Mouse (Mus musculus): ENCODE results near the gene Bcan. TPM values are rescaled to one million over a fixed set of nuclear protein-coding genes. Genes with fewer than 3 reads are reported as not detected.

Gene Bcan
- total RNA-seq, 1 experiment, result 1.4 TPM

GRCm38 (mm10) chr3:88033506-88033905 lies 33.5 kb upstream of the Bcan start:
- Histone ChIP-seq H3K9me3 (ENCODE audit: control insufficient read depth, insufficient read depth, low read depth, low read length) (no peaks in the 10 kb centered on the region), H3K4me1 (ENCODE audit: control insufficient read depth in 2 of 2, insufficient read depth in 2 of 2, low read length in 2 of 2, poor library complexity in 1 of 2) (peaks cover 0 to 6% of the 10 kb centered on the region in 2 experiments; a peak in 1 of 4 replicates), H3K36me3 (ENCODE audit: control insufficient read depth, insufficient read depth, low read length, poor library complexity, severe bottlenecking) (no peaks in the 10 kb centered on the region), H3K27ac (ENCODE audit: insufficient read depth, low read depth, low read length, poor library complexity, severe bottlenecking) (no peak overlapping the region), H3K9ac (ENCODE audit: insufficient read depth, low read depth, low read length, poor library complexity, severe bottlenecking) (no peak overlapping the region), H3K4me3 (ENCODE audit: insufficient read depth in 1 of 2, low read depth in 1 of 2, low read length in 2 of 2, poor library complexity in 1 of 2, severe bottlenecking in 1 of 2) (no peak overlapping the region)
- in situ Hi-C loops (cut with MboI; ENCODE audit: low sequenced_read_pairs in 2 of 2, unreplicated experiment in 2 of 2), result no loop called here
- TF ChIP-seq ZC3H11A (IDR thresholded peaks at IDR 0.05; ENCODE audit: borderline replicate concordance, low read depth, low read length), result no peak
- no peak for TF ChIP-seq HCFC1 (IDR thresholded peaks at IDR 0.05; ENCODE audit: borderline replicate concordance, insufficient read depth, low read length)
- TF ChIP-seq CHD2 (IDR thresholded peaks at IDR 0.05; ENCODE audit: low read depth, low read length), result no peak
- no peak for TF ChIP-seq ZNF384 (IDR thresholded peaks at IDR 0.05; ENCODE audit: low read depth, low read length)
- 0 out of 2 replicates have a peak, but pooled peaks have one; percentile 10 for TF ChIP-seq MAFK (IDR thresholded peaks at IDR 0.05; ENCODE audit: insufficient read depth, low read depth, low read length)
- DNase-seq (ENCODE audit: low read depth, low spot score), result no peak

GRCm38 (mm10) chr3:88030608-88031395 lies 30.8 kb upstream of the Bcan start:
- peaks cover 0 to 6% of the 10 kb centered on the region in 2 experiments; a peak in 1 of 4 replicates for H3K4me1 ChIP-seq (ENCODE audit: control insufficient read depth in 2 of 2, insufficient read depth in 2 of 2, low read length in 2 of 2, poor library complexity in 1 of 2)
- in situ Hi-C loops (cut with MboI; ENCODE audit: low sequenced_read_pairs in 2 of 2, unreplicated experiment in 2 of 2), result no loop called here
- no peaks in the 10 kb centered on the region for H3K36me3 ChIP-seq (ENCODE audit: control insufficient read depth, insufficient read depth, low read length, poor library complexity, severe bottlenecking)
- no peaks in the 10 kb centered on the region for H3K9me3 ChIP-seq (ENCODE audit: control insufficient read depth, insufficient read depth, low read depth, low read length)
- no peak for TF ChIP-seq CHD2 (IDR thresholded peaks at IDR 0.05; ENCODE audit: low read depth, low read length)
- no peak for TF ChIP-seq ZNF384 (IDR thresholded peaks at IDR 0.05; ENCODE audit: low read depth, low read length)
- TF ChIP-seq MAFK (IDR thresholded peaks at IDR 0.05; ENCODE audit: insufficient read depth, low read depth, low read length), result no peak
- no peak for TF ChIP-seq ZC3H11A (IDR thresholded peaks at IDR 0.05; ENCODE audit: borderline replicate concordance, low read depth, low read length)
- no peak for TF ChIP-seq HCFC1 (IDR thresholded peaks at IDR 0.05; ENCODE audit: borderline replicate concordance, insufficient read depth, low read length)
- no peak overlapping the region for H3K4me3 ChIP-seq (ENCODE audit: insufficient read depth in 1 of 2, low read depth in 1 of 2, low read length in 2 of 2, poor library complexity in 1 of 2, severe bottlenecking in 1 of 2)
- no peak overlapping the region; the same call in 1 of the 2 replicates for H3K9ac ChIP-seq (ENCODE audit: insufficient read depth, low read depth, low read length, poor library complexity, severe bottlenecking)
- H3K27ac ChIP-seq (ENCODE audit: insufficient read depth, low read depth, low read length, poor library complexity, severe bottlenecking), result no peak overlapping the region
- DNase-seq (ENCODE audit: low read depth, low spot score), result no peak

- TF ChIP-seq MAFK (IDR thresholded peaks at IDR 0.05; ENCODE audit: insufficient read depth, low read depth, low read length) (no peak), CHD2 (IDR thresholded peaks at IDR 0.05; ENCODE audit: low read depth, low read length) (no peak), HCFC1 (IDR thresholded peaks at IDR 0.05; ENCODE audit: borderline replicate concordance, insufficient read depth, low read length) (no peak), ZNF384 (IDR thresholded peaks at IDR 0.05; ENCODE audit: low read depth, low read length) (no peak), ZC3H11A (IDR thresholded peaks at IDR 0.05; ENCODE audit: borderline replicate concordance, low read depth, low read length) (no peak)
- no peak within 1 kb of the TSS for H3K9ac ChIP-seq (ENCODE audit: insufficient read depth, low read depth, low read length, poor library complexity, severe bottlenecking)
- no peaks in the 10 kb centered on the region for H3K36me3 ChIP-seq (ENCODE audit: control insufficient read depth, insufficient read depth, low read length, poor library complexity, severe bottlenecking)
- no peak for DNase-seq (ENCODE audit: low read depth, low spot score)
- H3K9me3 ChIP-seq (ENCODE audit: control insufficient read depth, insufficient read depth, low read depth, low read length), result no peaks in the 10 kb centered on the region
- H3K4me3 ChIP-seq (ENCODE audit: insufficient read depth in 1 of 2, low read depth in 1 of 2, low read length in 2 of 2, poor library complexity in 1 of 2, severe bottlenecking in 1 of 2), result no peak within 1 kb of the TSS
- no peak within 1 kb of the TSS for H3K27ac ChIP-seq (ENCODE audit: insufficient read depth, low read depth, low read length, poor library complexity, severe bottlenecking)
- H3K4me1 ChIP-seq (ENCODE audit: control insufficient read depth in 2 of 2, insufficient read depth in 2 of 2, low read length in 2 of 2, poor library complexity in 1 of 2), result peaks cover 0 to 6% of the 10 kb centered on the region in 2 experiments; a peak in 1 of 4 replicates
- in situ Hi-C loops (cut with MboI; ENCODE audit: low sequenced_read_pairs in 2 of 2, unreplicated experiment in 2 of 2), result no loop called here
Measured at GRCm38 (mm10) chr3:88027434-88028186, 27.6 kb upstream of the Bcan start, which contains the start of gene Hapln2. Gene Hapln2, minus strand, starts transcription at chr3:88027583.

- in situ Hi-C loops (cut with MboI; ENCODE audit: low sequenced_read_pairs in 2 of 2, unreplicated experiment in 2 of 2), result no loop called here
- no peaks in the 10 kb centered on the region for H3K36me3 ChIP-seq (ENCODE audit: control insufficient read depth, insufficient read depth, low read length, poor library complexity, severe bottlenecking)
- DNase-seq (ENCODE audit: low read depth, low spot score), result no peak
Measured at GRCm38 (mm10) chr3:88026823-88027222, 26.8 kb upstream of the Bcan start.

More at GRCm38 (mm10) chr3:88026823-88027222, 26.8 kb upstream of the Bcan start:
- H3K4me3 ChIP-seq (ENCODE audit: insufficient read depth in 1 of 2, low read depth in 1 of 2, low read length in 2 of 2, poor library complexity in 1 of 2, severe bottlenecking in 1 of 2), result no peak overlapping the region
- H3K4me1 ChIP-seq (ENCODE audit: control insufficient read depth in 2 of 2, insufficient read depth in 2 of 2, low read length in 2 of 2, poor library complexity in 1 of 2), result no peaks in the 10 kb centered on the region
- H3K9me3 ChIP-seq (ENCODE audit: control insufficient read depth, insufficient read depth, low read depth, low read length), result no peaks in the 10 kb centered on the region
- no peak overlapping the region for H3K9ac ChIP-seq (ENCODE audit: insufficient read depth, low read depth, low read length, poor library complexity, severe bottlenecking)
- no peak for TF ChIP-seq MAFK (IDR thresholded peaks at IDR 0.05; ENCODE audit: insufficient read depth, low read depth, low read length)
- TF ChIP-seq ZNF384 (IDR thresholded peaks at IDR 0.05; ENCODE audit: low read depth, low read length), result no peak
- TF ChIP-seq ZC3H11A (IDR thresholded peaks at IDR 0.05; ENCODE audit: borderline replicate concordance, low read depth, low read length), result no peak
- no peak for TF ChIP-seq HCFC1 (IDR thresholded peaks at IDR 0.05; ENCODE audit: borderline replicate concordance, insufficient read depth, low read length)
- no peak for TF ChIP-seq CHD2 (IDR thresholded peaks at IDR 0.05; ENCODE audit: low read depth, low read length)
- no peak overlapping the region for H3K27ac ChIP-seq (ENCODE audit: insufficient read depth, low read depth, low read length, poor library complexity, severe bottlenecking)

Data from ES-E14 (cell line).